Mouse (Mus musculus) MEL (cell line): ENCODE measurements around the gene Slc3a1.

Source experiments
- CHD2 ChIP-seq: IDR thresholded peaks from 2 replicates; pipeline ENCODE4 v1.6.1; 2011; ENCODE audit warnings: low read length, improper control_type of control experiment
- CTCF ChIP-seq, 3 experiments: IDR thresholded peaks in 2 of 3; conservative IDR thresholded peaks in 1 of 3; 2 replicates each; pipeline ENCODE4 v1.5.1; 2011 to 2012; ENCODE audit warnings: low read length in 3 of 3, low read depth in 2 of 3, mild to moderate bottlenecking in 2 of 3, improper control_type of control experiment in 1 of 3, inconsistent platforms in 1 of 3, mixed read lengths in 1 of 3, moderate library complexity in 1 of 3; ENCODE audit not compliant: control insufficient read depth in 1 of 3, insufficient read depth in 1 of 3, poor library complexity in 1 of 3, severe bottlenecking in 1 of 3
- E2F4 ChIP-seq: IDR thresholded peaks from 2 replicates; pipeline ENCODE4 v1.6.1; 2011; ENCODE audit warnings: low read depth, low read length, improper control_type of control experiment, borderline replicate concordance
- GABPA ChIP-seq: IDR thresholded peaks from 2 replicates; pipeline ENCODE4 v1.6.1; 2012; ENCODE audit warnings: low read depth, mild to moderate bottlenecking, inconsistent platforms, low read length, improper control_type of control experiment, moderate library complexity
- MAX ChIP-seq: IDR thresholded peaks from 2 replicates; pipeline ENCODE4 v1.6.1; 2011; ENCODE audit warnings: low read length, improper control_type of control experiment
- MYC ChIP-seq: IDR thresholded peaks from 2 replicates; pipeline ENCODE4 v1.6.1; 2011; ENCODE audit warnings: low read depth, mild to moderate bottlenecking, low read length, improper control_type of control experiment, moderate library complexity
- POLR2A ChIP-seq, 2 experiments: IDR thresholded peaks; 2 replicates each; pipeline ENCODE4 v1.6.1; 2011 to 2012; ENCODE audit warnings: low read length in 2 of 2, mild to moderate bottlenecking in 2 of 2, control low read depth in 1 of 2, improper control_type of control experiment in 1 of 2, low read depth in 1 of 2, moderate library complexity in 1 of 2; ENCODE audit not compliant: control insufficient read depth in 1 of 2, insufficient read depth in 1 of 2, poor library complexity in 1 of 2
- POLR2AphosphoS2 ChIP-seq: IDR thresholded peaks from 2 replicates; pipeline ENCODE4 v1.6.1; 2011; ENCODE audit warnings: low read length, improper control_type of control experiment

- no peak for TF ChIP-seq POLR2AphosphoS2
- TF ChIP-seq CTCF (IDR thresholded peaks at IDR 0.05 in 2 of 3, conservative IDR thresholded peaks at IDR 0.05 in 1 of 3; ENCODE audit: control insufficient read depth in 1 of 3, insufficient read depth in 1 of 3, low read depth in 2 of 3, low read length in 3 of 3, poor library complexity in 1 of 3, severe bottlenecking in 1 of 3): no peak
- TF ChIP-seq GABPA: no peak
- no peak for TF ChIP-seq CHD2
- TF ChIP-seq MYC: no peak
- TF ChIP-seq E2F4: no peak
- no peak for TF ChIP-seq POLR2A (IDR thresholded peaks at IDR 0.05; ENCODE audit: control insufficient read depth in 1 of 2, insufficient read depth in 1 of 2, low read depth in 1 of 2, low read length in 2 of 2, poor library complexity in 1 of 2)
- no peak for TF ChIP-seq MAX
These were observed 28.5 kb upstream of the Slc3a1 start for GRCm38 (mm10) chr17:84999636-85000035.
